Mouse (Mus musculus): ENCODE measurements around the gene Catsperz. TPM values are rescaled to one million over a fixed set of nuclear protein-coding genes. Genes with fewer than 3 reads are reported as not detected.

The Catsperz gene
- polyA plus RNA-seq, 1 experiment = 0.28 TPM

DNA sequence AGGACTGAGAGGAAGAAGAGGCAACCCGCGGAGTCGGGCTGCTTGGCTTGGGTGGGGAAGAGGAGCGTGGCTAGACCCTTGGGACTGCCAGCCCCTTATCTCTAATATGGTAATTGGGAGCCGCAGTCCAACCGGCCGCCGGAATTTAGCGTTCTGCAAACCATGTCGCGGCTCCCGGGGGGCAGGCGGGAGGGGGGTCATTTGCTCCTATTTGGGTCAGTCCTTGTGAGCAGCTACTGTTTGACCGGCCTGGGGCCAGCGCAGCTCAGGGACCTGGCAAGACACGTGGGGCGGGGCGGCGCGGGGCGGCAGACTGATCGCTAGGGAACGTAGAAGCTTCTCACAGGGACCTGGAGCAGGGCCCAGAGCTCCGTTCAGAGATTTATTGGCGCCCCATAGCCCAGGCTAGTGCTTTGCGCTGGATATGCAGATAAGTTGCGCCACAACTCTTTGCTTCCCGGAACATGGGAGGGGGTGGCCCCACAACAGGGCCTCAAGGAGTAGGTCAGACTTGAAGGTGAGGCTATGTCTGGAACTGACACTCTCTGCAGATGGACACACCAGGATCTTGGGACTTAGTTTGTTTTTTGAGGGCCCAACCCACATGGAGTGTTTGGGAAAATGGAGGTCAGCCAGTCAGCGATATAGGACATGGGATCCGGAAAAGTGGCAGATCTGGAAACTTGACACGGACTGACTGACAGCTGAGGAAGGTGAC is 27.0 kb upstream of the Catsperz start:
- Histone ChIP-seq H3K4me2 (ENCODE audit: low read depth) (peak overlapping the region; percentile 98), H3K4me3 (peak overlapping the region; percentile 86), H3K36me3 (ENCODE audit: control insufficient read depth, insufficient read depth) (no peaks in the 10 kb centered on the region), H3ac (ENCODE audit: control insufficient read depth, insufficient read length) (peak overlapping the region; percentile 63), H3K27me3 (ENCODE audit: control insufficient read depth, insufficient read depth, insufficient read length) (no peaks in the 10 kb centered on the region), H3K79me2 (ENCODE audit: control insufficient read depth, insufficient read depth) (no peaks in the 10 kb centered on the region)
- TF ChIP-seq POLR2A (IDR thresholded peaks at IDR 0.05; ENCODE audit: insufficient read length, low read depth) (peak; percentile 54), MYOD1 (IDR thresholded peaks at IDR 0.05; ENCODE audit: control insufficient read depth in 1 of 3, insufficient read length in 2 of 3, low read depth in 2 of 3) (peak in 1 of 3 experiments; percentile 8), POLR2AphosphoS2 (IDR thresholded peaks at IDR 0.05; ENCODE audit: insufficient read length, low read depth) (peak; percentile 88), CEBPB (IDR thresholded peaks at IDR 0.05; ENCODE audit: insufficient read depth, poor library complexity, severe bottlenecking) (0 out of 2 replicates have a peak, but pooled peaks have one; percentile 12), MAX (IDR thresholded peaks at IDR 0.05; ENCODE audit: low read depth) (no peak), REST (IDR thresholded peaks at IDR 0.05; ENCODE audit: insufficient read depth, insufficient read length) (no peak), E2F4 (IDR thresholded peaks at IDR 0.05; ENCODE audit: insufficient read depth) (no peak)

DNA sequence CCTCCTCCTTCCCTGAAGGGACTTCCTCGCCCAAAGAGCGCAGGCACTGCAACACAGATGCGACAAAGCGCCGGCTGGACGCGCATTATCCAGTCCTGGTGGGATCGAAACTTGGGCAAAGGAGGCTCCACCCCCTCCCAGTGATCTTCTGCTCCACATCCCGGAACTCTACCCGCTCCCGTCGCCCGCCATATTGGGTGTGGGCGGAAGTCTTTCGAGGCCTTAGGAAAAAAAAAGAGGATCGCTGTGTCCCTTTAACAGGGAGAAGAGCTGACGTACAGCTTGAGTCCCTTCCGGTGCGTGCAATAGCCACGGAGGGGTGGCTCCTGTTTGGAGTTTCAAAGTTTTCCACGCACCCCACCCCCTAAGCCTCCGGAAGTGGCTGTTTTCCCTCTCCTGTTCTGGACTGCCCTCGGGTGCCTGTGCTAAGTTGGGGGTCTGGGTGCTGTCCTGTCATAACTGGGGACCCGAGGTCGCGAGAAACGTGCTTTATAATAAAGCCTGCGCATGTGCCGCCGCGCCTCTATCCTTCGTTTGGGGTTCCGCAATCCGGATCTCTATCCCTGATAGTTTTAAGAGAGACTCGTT is 26.3 kb upstream of the Catsperz start:
- H3ac ChIP-seq (ENCODE audit: control insufficient read depth, insufficient read length) = peak overlapping the region; percentile 63
- H3K4me3 ChIP-seq = peak overlapping the region; percentile 86
- H3K79me2 ChIP-seq (ENCODE audit: control insufficient read depth, insufficient read depth) = no peaks in the 10 kb centered on the region
- H3K36me3 ChIP-seq (ENCODE audit: control insufficient read depth, insufficient read depth) = no peaks in the 10 kb centered on the region
- no peak for TF ChIP-seq CEBPB (IDR thresholded peaks at IDR 0.05; ENCODE audit: insufficient read depth, poor library complexity, severe bottlenecking)
- no peak for TF ChIP-seq MYOD1 (IDR thresholded peaks at IDR 0.05; ENCODE audit: control insufficient read depth in 1 of 3, insufficient read length in 2 of 3, low read depth in 2 of 3)
- TF ChIP-seq MYOG (IDR thresholded peaks at IDR 0.05; ENCODE audit: control insufficient read depth in 1 of 3, insufficient read depth in 1 of 3, insufficient read length in 2 of 3, low read depth in 2 of 3) = no peak
- no peak for TF ChIP-seq E2F4 (IDR thresholded peaks at IDR 0.05; ENCODE audit: insufficient read depth)
- TF ChIP-seq TCF3 (IDR thresholded peaks at IDR 0.05; ENCODE audit: insufficient read length, low read depth) = no peak
- TF ChIP-seq MAX (IDR thresholded peaks at IDR 0.05; ENCODE audit: low read depth) = peak; percentile 18
- TF ChIP-seq SRF (IDR thresholded peaks at IDR 0.05; ENCODE audit: control insufficient read depth, insufficient read length, low read depth) = peak; percentile 21
- TF ChIP-seq POLR2AphosphoS2 (IDR thresholded peaks at IDR 0.05; ENCODE audit: insufficient read length, low read depth) = peak; percentile 79
- TF ChIP-seq POLR2A (IDR thresholded peaks at IDR 0.05; ENCODE audit: insufficient read length, low read depth) = peak; percentile 72
- TF ChIP-seq TCF12 (IDR thresholded peaks at IDR 0.05; ENCODE audit: insufficient read depth, poor library complexity, severe bottlenecking) = no peak
- no peak for TF ChIP-seq USF1 (IDR thresholded peaks at IDR 0.05; ENCODE audit: low read depth)
- no peak for TF ChIP-seq REST (IDR thresholded peaks at IDR 0.05; ENCODE audit: insufficient read depth, insufficient read length)
- no peaks in the 10 kb centered on the region for H3K27me3 ChIP-seq (ENCODE audit: control insufficient read depth, insufficient read depth, insufficient read length)
- peak overlapping the region; percentile 98 for H3K4me2 ChIP-seq (ENCODE audit: low read depth)

DNA sequence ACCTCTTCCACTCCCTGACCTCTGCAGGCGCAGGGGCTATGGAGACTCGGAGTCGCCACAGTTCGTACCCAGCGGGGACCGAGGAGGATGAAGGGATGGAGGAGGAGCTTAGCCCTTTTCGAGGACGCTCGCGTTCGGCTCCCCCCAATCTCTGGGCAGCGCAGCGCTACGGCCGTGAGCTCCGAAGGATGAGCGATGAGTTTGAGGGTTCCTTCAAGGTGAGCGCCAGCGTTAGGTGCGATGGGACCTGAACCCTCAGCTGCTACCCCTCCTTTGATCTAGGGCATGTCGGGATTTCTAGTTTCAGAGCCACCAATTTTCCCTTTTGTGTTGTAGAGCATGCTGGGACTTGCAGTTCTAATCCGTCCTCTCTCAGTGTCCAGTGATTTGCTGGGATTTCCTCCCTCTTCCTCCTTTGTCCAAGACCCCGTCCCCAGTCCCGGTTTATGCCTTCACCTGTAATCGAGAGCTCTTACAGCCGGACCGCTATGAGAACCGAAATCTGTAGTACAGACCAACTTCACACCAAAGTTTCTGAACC is 25.5 kb upstream of the Catsperz start:
- Histone ChIP-seq H3K4me3 (peak overlapping the region; percentile 86), H3ac (ENCODE audit: control insufficient read depth, insufficient read length) (peak overlapping the region; percentile 63), H3K27me3 (ENCODE audit: control insufficient read depth, insufficient read depth, insufficient read length) (no peaks in the 10 kb centered on the region), H3K79me2 (ENCODE audit: control insufficient read depth, insufficient read depth) (no peaks in the 10 kb centered on the region), H3K4me2 (ENCODE audit: low read depth) (peak overlapping the region; percentile 87), H3K36me3 (ENCODE audit: control insufficient read depth, insufficient read depth) (no peaks in the 10 kb centered on the region)
- TF ChIP-seq TCF3 (IDR thresholded peaks at IDR 0.05; ENCODE audit: insufficient read length, low read depth) (no peak), MYOD1 (IDR thresholded peaks at IDR 0.05; ENCODE audit: control insufficient read depth in 1 of 3, insufficient read length in 2 of 3, low read depth in 2 of 3) (no peak), MAX (IDR thresholded peaks at IDR 0.05; ENCODE audit: low read depth) (no peak), MYOG (IDR thresholded peaks at IDR 0.05; ENCODE audit: control insufficient read depth in 1 of 3, insufficient read depth in 1 of 3, insufficient read length in 2 of 3, low read depth in 2 of 3) (no peak), POLR2AphosphoS2 (IDR thresholded peaks at IDR 0.05; ENCODE audit: insufficient read length, low read depth) (peak; percentile 94), CEBPB (IDR thresholded peaks at IDR 0.05; ENCODE audit: insufficient read depth, poor library complexity, severe bottlenecking) (no peak), REST (IDR thresholded peaks at IDR 0.05; ENCODE audit: insufficient read depth, insufficient read length) (no peak), SRF (IDR thresholded peaks at IDR 0.05; ENCODE audit: control insufficient read depth, insufficient read length, low read depth) (no peak), E2F4 (IDR thresholded peaks at IDR 0.05; ENCODE audit: insufficient read depth) (no peak), USF1 (IDR thresholded peaks at IDR 0.05; ENCODE audit: low read depth) (no peak), TCF12 (IDR thresholded peaks at IDR 0.05; ENCODE audit: insufficient read depth, poor library complexity, severe bottlenecking) (no peak), POLR2A (IDR thresholded peaks at IDR 0.05; ENCODE audit: insufficient read length, low read depth) (peak; percentile 74)

- H3K27me3 ChIP-seq (ENCODE audit: control insufficient read depth, insufficient read depth, insufficient read length) = no peaks in the 10 kb centered on the region
- H3ac ChIP-seq (ENCODE audit: control insufficient read depth, insufficient read length) = peak overlapping the region; percentile 63
- peak overlapping the region; percentile 87 for H3K4me2 ChIP-seq (ENCODE audit: low read depth)
- no peaks in the 10 kb centered on the region for H3K36me3 ChIP-seq (ENCODE audit: control insufficient read depth, insufficient read depth)
- no peaks in the 10 kb centered on the region for H3K79me2 ChIP-seq (ENCODE audit: control insufficient read depth, insufficient read depth)
- H3K4me3 ChIP-seq = peak overlapping the region; percentile 86
- no peak for TF ChIP-seq TCF12 (IDR thresholded peaks at IDR 0.05; ENCODE audit: insufficient read depth, poor library complexity, severe bottlenecking)
- no peak for TF ChIP-seq MYOD1 (IDR thresholded peaks at IDR 0.05; ENCODE audit: control insufficient read depth in 1 of 3, insufficient read length in 2 of 3, low read depth in 2 of 3)
- no peak for TF ChIP-seq SRF (IDR thresholded peaks at IDR 0.05; ENCODE audit: control insufficient read depth, insufficient read length, low read depth)
- no peak for TF ChIP-seq POLR2AphosphoS2 (IDR thresholded peaks at IDR 0.05; ENCODE audit: insufficient read length, low read depth)
- TF ChIP-seq E2F4 (IDR thresholded peaks at IDR 0.05; ENCODE audit: insufficient read depth) = no peak
- TF ChIP-seq POLR2A (IDR thresholded peaks at IDR 0.05; ENCODE audit: insufficient read length, low read depth) = no peak
- no peak for TF ChIP-seq USF1 (IDR thresholded peaks at IDR 0.05; ENCODE audit: low read depth)
- no peak for TF ChIP-seq REST (IDR thresholded peaks at IDR 0.05; ENCODE audit: insufficient read depth, insufficient read length)
- no peak for TF ChIP-seq CEBPB (IDR thresholded peaks at IDR 0.05; ENCODE audit: insufficient read depth, poor library complexity, severe bottlenecking)
- TF ChIP-seq MYOG (IDR thresholded peaks at IDR 0.05; ENCODE audit: control insufficient read depth in 1 of 3, insufficient read depth in 1 of 3, insufficient read length in 2 of 3, low read depth in 2 of 3) = no peak
- no peak for TF ChIP-seq MAX (IDR thresholded peaks at IDR 0.05; ENCODE audit: low read depth)
- TF ChIP-seq TCF3 (IDR thresholded peaks at IDR 0.05; ENCODE audit: insufficient read length, low read depth) = no peak
Observed at GRCm38 (mm10) chr19:6949951-6950350, 24.8 kb upstream of the Catsperz start.
